Mouse (Mus musculus): ENCODE data around the gene Atp1a3. TPM values are rescaled to one million over a fixed set of nuclear protein-coding genes. Genes with fewer than 3 reads are reported as not detected.

Gene Atp1a3
- total and polyA plus RNA-seq, 2 experiments from 2014 or later: 256 to 535 TPM

DNA sequence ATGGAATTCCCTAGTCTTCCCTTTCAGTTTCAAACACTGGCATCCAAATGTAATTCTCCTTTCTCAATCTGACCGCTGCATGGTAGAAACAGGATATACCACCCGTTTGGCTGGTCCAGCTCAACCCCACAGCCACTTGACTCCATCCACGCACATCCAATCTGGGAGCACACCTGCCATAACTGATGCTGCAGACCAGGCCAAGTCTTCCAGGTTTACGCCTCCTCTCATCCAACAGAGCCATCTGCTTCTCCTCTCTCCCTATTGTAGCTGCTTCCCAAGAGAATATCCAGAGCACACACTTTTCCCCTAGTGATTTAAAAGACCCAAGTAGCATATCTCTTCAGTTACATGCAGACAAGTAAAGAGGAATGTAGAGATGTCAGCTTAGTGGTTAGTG is 29.0 kb upstream of the Atp1a3 start:
- no peak for DNase-seq
- no peak overlapping the region for H3K4me3 ChIP-seq (ENCODE audit: low read depth, low read length)
- no peaks in the 10 kb centered on the region for H3K27me3 ChIP-seq (ENCODE audit: insufficient read depth, low read length)
- H3K4me2 ChIP-seq (ENCODE audit: low read depth): no peak overlapping the region
- H3K9ac ChIP-seq: no peak overlapping the region
- peak overlapping the region; percentile 21; the same call in 1 of the 2 replicates for H3K27ac ChIP-seq (ENCODE audit: low read depth, low read length)
- no peak for ATAC-seq
- WGBS: 71% methylated on average over 4 of the region's 4 CpGs
- no peaks in the 10 kb centered on the region for H3K9me3 ChIP-seq (ENCODE audit: low read length)
- no peak for TF ChIP-seq CTCF (IDR thresholded peaks at IDR 0.05; ENCODE audit: low read depth)
- H3K36me3 ChIP-seq (ENCODE audit: insufficient read depth): peaks cover 62% of the 10 kb centered on the region
- H3K4me1 ChIP-seq (ENCODE audit: insufficient read depth): no peaks in the 10 kb centered on the region

DNA sequence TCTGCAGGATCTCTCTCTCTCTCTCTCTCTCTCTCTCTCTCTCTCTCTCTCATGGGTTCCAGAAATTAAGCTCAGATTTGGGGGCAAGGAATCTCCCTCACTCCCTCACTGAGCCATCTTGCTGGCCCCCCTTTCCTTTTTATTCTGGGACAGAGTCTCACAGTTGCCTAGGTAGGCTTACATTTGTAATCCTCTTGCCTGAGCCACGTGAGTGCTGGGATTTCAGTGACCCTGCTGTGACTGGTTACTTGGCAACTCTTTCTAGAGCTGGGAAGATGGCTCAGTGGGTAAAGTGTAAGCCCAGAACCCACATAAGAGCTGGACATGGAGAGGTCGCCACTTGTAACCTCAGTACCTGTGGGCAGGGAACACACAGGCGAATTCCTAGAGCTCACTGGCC is 25.8 kb upstream of the Atp1a3 start:
- H3K36me3 ChIP-seq (ENCODE audit: insufficient read depth): peaks cover 61% of the 10 kb centered on the region

DNA sequence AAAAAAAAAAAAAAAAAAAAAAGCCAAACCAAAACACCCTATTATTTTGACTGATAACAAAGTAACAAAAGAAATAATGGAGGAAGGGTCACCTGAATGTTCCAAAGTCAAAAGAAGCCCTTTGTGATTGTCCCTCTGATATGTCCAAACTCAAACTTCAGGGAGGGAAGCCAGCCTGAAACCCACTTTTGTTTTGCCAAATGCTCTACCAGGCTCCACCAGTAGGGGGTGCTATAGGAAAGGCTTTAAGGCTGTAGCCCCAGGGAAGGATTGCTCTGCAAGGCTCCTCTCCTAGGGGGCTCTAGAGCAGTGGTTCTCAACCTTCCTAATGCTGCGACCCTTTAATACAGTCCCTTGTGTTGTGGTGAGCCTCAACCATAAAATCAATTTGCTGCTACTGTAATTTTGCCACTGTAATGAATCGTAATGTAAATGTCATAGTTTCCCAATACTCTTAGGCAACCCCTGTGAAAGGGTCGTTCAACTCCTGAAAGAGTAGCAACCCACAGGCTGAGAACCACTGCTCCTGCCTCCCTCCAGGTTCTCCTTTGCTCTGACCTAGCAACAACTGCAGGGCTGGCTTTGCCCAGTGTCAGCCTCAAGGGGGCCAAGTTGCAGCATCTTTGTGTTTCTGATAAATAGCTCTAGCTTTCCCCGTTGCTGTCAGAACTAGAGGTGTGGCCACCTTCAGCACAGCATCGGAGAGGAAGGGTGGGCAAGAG is 24.4 kb upstream of the Atp1a3 start:
- WGBS: 45% methylated on average over 5 of the region's 5 CpGs
- peak; percentile 90 for DNase-seq
- Histone ChIP-seq H3K4me3 (ENCODE audit: low read depth, low read length) (no peak overlapping the region), H3K36me3 (ENCODE audit: insufficient read depth) (peaks cover 58% of the 10 kb centered on the region), H3K27me3 (ENCODE audit: insufficient read depth, low read length) (no peaks in the 10 kb centered on the region), H3K27ac (ENCODE audit: low read depth, low read length) (no peak overlapping the region), H3K4me1 (ENCODE audit: insufficient read depth) (no peaks in the 10 kb centered on the region), H3K4me2 (ENCODE audit: low read depth) (no peak overlapping the region), H3K9ac (no peak overlapping the region), H3K9me3 (ENCODE audit: low read length) (no peaks in the 10 kb centered on the region)
- peak; percentile 76 for ATAC-seq
- TF ChIP-seq CTCF (IDR thresholded peaks at IDR 0.05; ENCODE audit: low read depth): peak; percentile 90

More for the DNA sequence above, 25.8 kb upstream of the Atp1a3 start:
- H3K27me3 ChIP-seq (ENCODE audit: insufficient read depth, low read length): no peaks in the 10 kb centered on the region
- H3K4me3 ChIP-seq (ENCODE audit: low read depth, low read length): no peak overlapping the region
- ATAC-seq (no peak), DNase-seq (no peak)
- WGBS: 48% methylated on average over 3 of the region's 3 CpGs
- H3K9me3 ChIP-seq (ENCODE audit: low read length): no peaks in the 10 kb centered on the region
- no peaks in the 10 kb centered on the region for H3K4me1 ChIP-seq (ENCODE audit: insufficient read depth)
- no peak overlapping the region for H3K9ac ChIP-seq
- no peak overlapping the region for H3K27ac ChIP-seq (ENCODE audit: low read depth, low read length)
- no peak overlapping the region for H3K4me2 ChIP-seq (ENCODE audit: low read depth)
- no peak for TF ChIP-seq CTCF (IDR thresholded peaks at IDR 0.05; ENCODE audit: low read depth)

GRCm38 (mm10) chr7:25026452-25026851 is 20.7 kb upstream of the Atp1a3 start:
- TF ChIP-seq CTCF (IDR thresholded peaks at IDR 0.05; ENCODE audit: low read depth): no peak
- H3K36me3 ChIP-seq (ENCODE audit: insufficient read depth): peaks cover 70% of the 10 kb centered on the region
- no peak overlapping the region for H3K9ac ChIP-seq
- WGBS: 60% methylated on average over 7 of the region's 7 CpGs
- H3K4me3 ChIP-seq (ENCODE audit: low read depth, low read length): no peak overlapping the region
- H3K4me1 ChIP-seq (ENCODE audit: insufficient read depth): no peaks in the 10 kb centered on the region
- H3K4me2 ChIP-seq (ENCODE audit: low read depth): no peak overlapping the region
- H3K9me3 ChIP-seq (ENCODE audit: low read length): no peaks in the 10 kb centered on the region
- DNase-seq (no peak), ATAC-seq (no peak)
- H3K27me3 ChIP-seq (ENCODE audit: insufficient read depth, low read length): no peaks in the 10 kb centered on the region
- H3K27ac ChIP-seq (ENCODE audit: low read depth, low read length): no peak overlapping the region

- Histone ChIP-seq H3K27me3 (ENCODE audit: insufficient read depth, low read length) (no peaks in the 10 kb centered on the region), H3K4me2 (ENCODE audit: low read depth) (no peak overlapping the region), H3K27ac (ENCODE audit: low read depth, low read length) (no peak overlapping the region), H3K9me3 (ENCODE audit: low read length) (no peaks in the 10 kb centered on the region), H3K4me1 (ENCODE audit: insufficient read depth) (no peaks in the 10 kb centered on the region), H3K9ac (no peak overlapping the region), H3K36me3 (ENCODE audit: insufficient read depth) (peaks cover 71% of the 10 kb centered on the region), H3K4me3 (ENCODE audit: low read depth, low read length) (no peak overlapping the region)
- peak; percentile 45 for TF ChIP-seq CTCF (IDR thresholded peaks at IDR 0.05; ENCODE audit: low read depth)
- DNase-seq (no peak), ATAC-seq (0 out of 2 replicates have a peak, but pooled peaks have one; percentile 11)
- WGBS: 58% methylated on average over 10 of the region's 10 CpGs
These were observed 20.2 kb upstream of the Atp1a3 start for GRCm38 (mm10) chr7:25025855-25026439.

DNA sequence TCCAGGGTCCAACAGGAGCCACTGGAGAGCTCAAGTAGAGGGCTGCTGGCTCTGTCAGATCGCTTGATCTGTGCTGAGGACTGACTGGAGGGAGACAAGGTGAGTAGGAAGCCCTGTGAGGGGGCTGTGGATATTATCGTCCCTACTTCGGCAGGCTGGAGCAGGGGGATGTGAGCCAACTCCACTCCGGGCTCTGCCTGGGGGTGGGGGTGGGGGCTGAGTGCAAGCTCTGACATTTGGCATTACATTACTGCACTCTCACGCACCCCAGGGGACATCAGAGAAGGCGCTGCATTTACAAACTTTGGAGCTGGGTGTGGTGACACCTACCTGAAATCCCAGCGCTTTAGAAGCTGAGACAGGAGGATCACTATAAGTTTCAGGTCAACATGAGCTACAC is 5.8 kb upstream of the Atp1a3 start:
- Histone ChIP-seq H3K4me3 (ENCODE audit: low read depth, low read length) (no peak overlapping the region), H3K4me2 (ENCODE audit: low read depth) (no peak overlapping the region), H3K9ac (no peak overlapping the region), H3K27ac (ENCODE audit: low read depth, low read length) (no peak overlapping the region), H3K9me3 (ENCODE audit: low read length) (no peaks in the 10 kb centered on the region), H3K4me1 (ENCODE audit: insufficient read depth) (peaks cover 29% of the 10 kb centered on the region), H3K36me3 (ENCODE audit: insufficient read depth) (peaks cover 40% of the 10 kb centered on the region), H3K27me3 (ENCODE audit: insufficient read depth, low read length) (no peaks in the 10 kb centered on the region)
- DNase-seq (no peak), ATAC-seq (no peak)
- no peak for TF ChIP-seq CTCF (IDR thresholded peaks at IDR 0.05; ENCODE audit: low read depth)
- 82% methylated on average over 7 of the region's 7 CpGs for WGBS

Data from forebrain, postnatal 0 days (tissue).